Mouse (Mus musculus): ENCODE results near the gene Sdhb. TPM values are rescaled to one million over a fixed set of nuclear protein-coding genes. Genes with fewer than 3 reads are reported as not detected.

The Sdhb gene
- polyA plus RNA-seq, 1 experiment from 2014 or later: 520 TPM

- peak overlapping the region; percentile 92; the same call in 1 of the 2 replicates for H3K4me3 ChIP-seq (ENCODE audit: low read depth, low read length)
- H3K9me3 ChIP-seq (ENCODE audit: control insufficient read depth, low read length): no peaks in the 10 kb centered on the region
- H3K9ac ChIP-seq (replicated peaks; ENCODE audit: low read depth, low read length): peak overlapping the region; percentile 21; the same call in 1 of the 2 replicates
- H3K27me3 ChIP-seq (ENCODE audit: control insufficient read depth, insufficient read depth, low read length): no peaks in the 10 kb centered on the region
- H3K36me3 ChIP-seq (ENCODE audit: control insufficient read depth, insufficient read depth, low read length): peaks cover 6% of the 10 kb centered on the region
- H3K4me2 ChIP-seq (ENCODE audit: low read depth, low read length): peak overlapping the region; percentile 90
- WGBS: 49% methylated on average over 7 of the region's 7 CpGs
- H3K27ac ChIP-seq (ENCODE audit: low read depth, low read length): no peak overlapping the region
- H3K4me1 ChIP-seq (ENCODE audit: control insufficient read depth, insufficient read depth, low read length): peaks cover 23% of the 10 kb centered on the region
- ATAC-seq (ENCODE audit: low read depth): no peak
Measured at GRCm38 (mm10) chr4:140988706-140989290, 27.8 kb downstream of the Sdhb start.

- Histone ChIP-seq H3K4me1 (ENCODE audit: control insufficient read depth, insufficient read depth, low read length) (peaks cover 23% of the 10 kb centered on the region), H3K4me3 (ENCODE audit: low read depth, low read length) (no peak overlapping the region), H3K9ac (replicated peaks; ENCODE audit: low read depth, low read length) (no peak overlapping the region), H3K4me2 (ENCODE audit: low read depth, low read length) (no peak overlapping the region), H3K27me3 (ENCODE audit: control insufficient read depth, insufficient read depth, low read length) (no peaks in the 10 kb centered on the region), H3K36me3 (ENCODE audit: control insufficient read depth, insufficient read depth, low read length) (peaks cover 12% of the 10 kb centered on the region), H3K27ac (ENCODE audit: low read depth, low read length) (no peak overlapping the region), H3K9me3 (ENCODE audit: control insufficient read depth, low read length) (no peaks in the 10 kb centered on the region)
- 78% methylated on average over 14 of the region's 14 CpGs for WGBS
- ATAC-seq (ENCODE audit: low read depth): no peak
Measured at GRCm38 (mm10) chr4:140989447-140989846, 28.4 kb downstream of the Sdhb start.

- Histone ChIP-seq H3K4me2 (ENCODE audit: low read depth, low read length) (no peak overlapping the region), H3K27ac (ENCODE audit: low read depth, low read length) (no peak overlapping the region), H3K9ac (replicated peaks; ENCODE audit: low read depth, low read length) (no peak overlapping the region), H3K4me1 (ENCODE audit: control insufficient read depth, insufficient read depth, low read length) (peaks cover 23% of the 10 kb centered on the region), H3K36me3 (ENCODE audit: control insufficient read depth, insufficient read depth, low read length) (peaks cover 40% of the 10 kb centered on the region), H3K9me3 (ENCODE audit: control insufficient read depth, low read length) (no peaks in the 10 kb centered on the region), H3K27me3 (ENCODE audit: control insufficient read depth, insufficient read depth, low read length) (no peaks in the 10 kb centered on the region), H3K4me3 (ENCODE audit: low read depth, low read length) (no peak overlapping the region)
- no peak for ATAC-seq (ENCODE audit: low read depth)
- WGBS: 76% methylated on average over 20 of the region's 20 CpGs
Measured at GRCm38 (mm10) chr4:140992215-140992614, 31.2 kb downstream of the Sdhb start.

GRCm38 (mm10) chr4:140993846-140994245 lies 32.8 kb downstream of the Sdhb start:
- Histone ChIP-seq H3K27me3 (ENCODE audit: control insufficient read depth, insufficient read depth, low read length) (no peaks in the 10 kb centered on the region), H3K27ac (ENCODE audit: low read depth, low read length) (no peak overlapping the region)
- 92% methylated on average over 8 of the region's 8 CpGs for WGBS

GRCm38 (mm10) chr4:140995811-140996210 lies 34.8 kb downstream of the Sdhb start:
- no peak for ATAC-seq (ENCODE audit: low read depth)
- 91% methylated on average over 8 of the region's 8 CpGs for WGBS
- Histone ChIP-seq H3K9ac (replicated peaks; ENCODE audit: low read depth, low read length) (no peak overlapping the region), H3K4me2 (ENCODE audit: low read depth, low read length) (no peak overlapping the region), H3K4me1 (ENCODE audit: control insufficient read depth, insufficient read depth, low read length) (no peaks in the 10 kb centered on the region), H3K27me3 (ENCODE audit: control insufficient read depth, insufficient read depth, low read length) (no peaks in the 10 kb centered on the region), H3K36me3 (ENCODE audit: control insufficient read depth, insufficient read depth, low read length) (peaks cover 71% of the 10 kb centered on the region), H3K27ac (ENCODE audit: low read depth, low read length) (no peak overlapping the region), H3K4me3 (ENCODE audit: low read depth, low read length) (no peak overlapping the region), H3K9me3 (ENCODE audit: control insufficient read depth, low read length) (no peaks in the 10 kb centered on the region)

More at GRCm38 (mm10) chr4:140993846-140994245, 32.8 kb downstream of the Sdhb start:
- Histone ChIP-seq H3K4me3 (ENCODE audit: low read depth, low read length) (no peak overlapping the region), H3K9me3 (ENCODE audit: control insufficient read depth, low read length) (no peaks in the 10 kb centered on the region), H3K4me1 (ENCODE audit: control insufficient read depth, insufficient read depth, low read length) (peaks cover 8% of the 10 kb centered on the region), H3K9ac (replicated peaks; ENCODE audit: low read depth, low read length) (no peak overlapping the region), H3K36me3 (ENCODE audit: control insufficient read depth, insufficient read depth, low read length) (peaks cover 53% of the 10 kb centered on the region), H3K4me2 (ENCODE audit: low read depth, low read length) (no peak overlapping the region)
- no peak for ATAC-seq (ENCODE audit: low read depth)

GRCm38 (mm10) chr4:140996812-140997211 lies 35.8 kb downstream of the Sdhb start:
- Histone ChIP-seq H3K4me1 (ENCODE audit: control insufficient read depth, insufficient read depth, low read length) (no peaks in the 10 kb centered on the region), H3K36me3 (ENCODE audit: control insufficient read depth, insufficient read depth, low read length) (peaks cover 79% of the 10 kb centered on the region), H3K9ac (replicated peaks; ENCODE audit: low read depth, low read length) (no peak overlapping the region), H3K4me3 (ENCODE audit: low read depth, low read length) (no peak overlapping the region), H3K9me3 (ENCODE audit: control insufficient read depth, low read length) (no peaks in the 10 kb centered on the region), H3K27ac (ENCODE audit: low read depth, low read length) (no peak overlapping the region), H3K4me2 (ENCODE audit: low read depth, low read length) (no peak overlapping the region), H3K27me3 (ENCODE audit: control insufficient read depth, insufficient read depth, low read length) (no peaks in the 10 kb centered on the region)
- 97% methylated on average over 9 of the region's 9 CpGs for WGBS
- ATAC-seq (ENCODE audit: low read depth): no peak

- H3K9me3 ChIP-seq (ENCODE audit: control insufficient read depth, low read length): no peaks in the 10 kb centered on the region
- H3K36me3 ChIP-seq (ENCODE audit: control insufficient read depth, insufficient read depth, low read length): peaks cover 62% of the 10 kb centered on the region
- H3K4me1 ChIP-seq (ENCODE audit: control insufficient read depth, insufficient read depth, low read length): 0 out of 2 replicates have a peak, but pooled peaks cover 4% of the 10 kb centered on the region
- no peaks in the 10 kb centered on the region for H3K27me3 ChIP-seq (ENCODE audit: control insufficient read depth, insufficient read depth, low read length)
- WGBS: 78% methylated on average over 13 of the region's 13 CpGs
- H3K9ac ChIP-seq (replicated peaks; ENCODE audit: low read depth, low read length): no peak overlapping the region
- H3K27ac ChIP-seq (ENCODE audit: low read depth, low read length): no peak overlapping the region
- H3K4me3 ChIP-seq (ENCODE audit: low read depth, low read length): no peak overlapping the region
- no peak for ATAC-seq (ENCODE audit: low read depth)
- no peak overlapping the region for H3K4me2 ChIP-seq (ENCODE audit: low read depth, low read length)
Measured at GRCm38 (mm10) chr4:141005983-141006382, 45.0 kb downstream of the Sdhb start.

GRCm38 (mm10) chr4:141008028-141008427 lies 47.0 kb downstream of the Sdhb start:
- no peak for ATAC-seq (ENCODE audit: low read depth)
- Histone ChIP-seq H3K27ac (ENCODE audit: low read depth, low read length) (no peak overlapping the region), H3K9ac (replicated peaks; ENCODE audit: low read depth, low read length) (no peak overlapping the region), H3K4me1 (ENCODE audit: control insufficient read depth, insufficient read depth, low read length) (peaks cover 20% of the 10 kb centered on the region), H3K4me2 (ENCODE audit: low read depth, low read length) (no peak overlapping the region), H3K9me3 (ENCODE audit: control insufficient read depth, low read length) (no peaks in the 10 kb centered on the region), H3K36me3 (ENCODE audit: control insufficient read depth, insufficient read depth, low read length) (peaks cover 44% of the 10 kb centered on the region), H3K4me3 (ENCODE audit: low read depth, low read length) (no peak overlapping the region), H3K27me3 (ENCODE audit: control insufficient read depth, insufficient read depth, low read length) (no peaks in the 10 kb centered on the region)
- 82% methylated on average over 8 of the region's 8 CpGs for WGBS

GRCm38 (mm10) chr4:141010118-141010517 lies 49.1 kb downstream of the Sdhb start, which contains the start of gene Mfap2:
Mfap2 (plus strand) TSS chr4:141010418.
- Histone ChIP-seq H3K4me3 (ENCODE audit: low read depth, low read length) (peak within 1 kb of the TSS; percentile 50), H3K4me2 (ENCODE audit: low read depth, low read length) (peak within 1 kb of the TSS; percentile 77), H3K27me3 (ENCODE audit: control insufficient read depth, insufficient read depth, low read length) (no peaks in the 10 kb centered on the region), H3K4me1 (ENCODE audit: control insufficient read depth, insufficient read depth, low read length) (peaks cover 20% of the 10 kb centered on the region), H3K9ac (replicated peaks; ENCODE audit: low read depth, low read length) (peak within 1 kb of the TSS; percentile 76), H3K36me3 (ENCODE audit: control insufficient read depth, insufficient read depth, low read length) (peaks cover 38% of the 10 kb centered on the region), H3K9me3 (ENCODE audit: control insufficient read depth, low read length) (no peaks in the 10 kb centered on the region), H3K27ac (ENCODE audit: low read depth, low read length) (peak within 1 kb of the TSS; percentile 67)
- 24% methylated on average over 7 of the region's 7 CpGs for WGBS
- ATAC-seq (ENCODE audit: low read depth): no peak
